Mouse (Mus musculus): ENCODE data around the gene Mapre3.

Mapre3 gene

GRCm38 (mm10) chr5:30886731-30887130 lies 72.3 kb downstream of the Mapre3 start:
- no peak for DNase-seq

GRCm38 (mm10) chr5:30887331-30887761 lies 72.9 kb downstream of the Mapre3 start:
- DNase-seq, result peak; percentile 76

- peak; percentile 92 for DNase-seq
Observed at GRCm38 (mm10) chr5:30887858-30888336, 73.5 kb downstream of the Mapre3 start.

- DNase-seq, result peak; percentile 95
Observed at GRCm38 (mm10) chr5:30888337-30889087, 74.1 kb downstream of the Mapre3 start, which contains the start of gene Agbl5. TSS of gene Agbl5 (plus strand) at chr5:30888694.

GRCm38 (mm10) chr5:30889088-30889754 lies 74.8 kb downstream of the Mapre3 start:
- DNase-seq, result no peak

- no peak for DNase-seq
Observed at GRCm38 (mm10) chr5:30890375-30890774, 75.9 kb downstream of the Mapre3 start.

- DNase-seq, result no peak
Observed at GRCm38 (mm10) chr5:30901860-30902259, 87.4 kb downstream of the Mapre3 start.

- peak; percentile 98 for DNase-seq
Observed at GRCm38 (mm10) chr5:30907413-30908059, 93.1 kb downstream of the Mapre3 start, which contains the start of gene Ost4. TSS of gene Ost4 (minus strand) at chr5:30907788.

GRCm38 (mm10) chr5:30908426-30909299 lies 94.2 kb downstream of the Mapre3 start:
- DNase-seq, result peak; percentile 48

- peak; percentile 9 for DNase-seq
Observed at GRCm38 (mm10) chr5:30909300-30909659, 94.8 kb downstream of the Mapre3 start.

- DNase-seq, result no peak
Observed at GRCm38 (mm10) chr5:30909863-30910262, 95.4 kb downstream of the Mapre3 start.

GRCm38 (mm10) chr5:30910481-30910880 lies 96.0 kb downstream of the Mapre3 start:
- DNase-seq, result no peak

GRCm38 (mm10) chr5:30912156-30912555 lies 97.7 kb downstream of the Mapre3 start:
- DNase-seq, result no peak

GRCm38 (mm10) chr5:30913060-30913841 lies 98.8 kb downstream of the Mapre3 start, which contains the start of gene Emilin1:
TSS of gene Emilin1 (plus strand) at chr5:30913402.
- DNase-seq, result peak; percentile 65

GRCm38 (mm10) chr5:30914101-30914635 lies 99.7 kb downstream of the Mapre3 start:
- peak; percentile 51 for DNase-seq

GRCm38 (mm10) chr5:30914849-30915248 lies 100.4 kb downstream of the Mapre3 start:
- peak; percentile 48 for DNase-seq

GRCm38 (mm10) chr5:30915456-30915855 lies 101.0 kb downstream of the Mapre3 start:
- peak; percentile 71 for DNase-seq

All from thymus, postnatal 4 days (tissue).